Mouse (Mus musculus): ENCODE results near the gene Agtr1b.

GRCm38 (mm10) chr3:20366558-20367522, at the start of gene Agtr1b:
- TF ChIP-seq CTCF (IDR thresholded peaks at IDR 0.05; ENCODE audit: borderline replicate concordance, extremely low read depth, insufficient read depth, insufficient read length) (no peak), POLR2A (IDR thresholded peaks at IDR 0.05; ENCODE audit: borderline replicate concordance, extremely low read depth, insufficient read depth, insufficient read length, poor library complexity, severe bottlenecking) (no peak)
